Mouse (Mus musculus) CD8-positive naive resting alpha-beta T cell, adult 2 months (primary cell): ENCODE measurements around the gene Gm6993.

ENCODE experiments used
- DNase-seq, 2 experiments: peaks; one replicate each; pipeline ENCODE4 v3.0.0; 2022; ENCODE audit warnings: low read depth in 2 of 2, low spot score in 2 of 2

Gene Gm6993

DNA sequence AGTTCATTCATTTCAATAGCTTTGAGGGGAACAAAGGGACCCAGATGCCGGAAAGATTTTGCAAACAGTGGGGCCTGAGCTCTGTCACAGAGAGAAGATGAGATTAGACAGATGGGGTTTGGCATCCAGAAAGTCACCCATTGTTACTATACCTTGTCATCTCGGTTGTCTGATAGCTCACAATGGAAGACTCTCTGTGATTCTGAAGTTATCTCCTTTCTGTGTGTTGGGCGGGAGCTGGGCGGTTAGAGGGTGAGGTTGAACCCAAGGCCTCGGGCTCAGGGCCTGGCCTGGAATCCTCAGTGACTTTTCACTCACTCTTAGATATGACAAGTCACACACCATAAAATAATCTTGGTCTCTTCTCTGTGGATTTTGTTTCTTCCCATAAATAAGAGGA is 30.2 kb downstream of the Gm6993 start:
- DNase-seq, result no peak

DNA sequence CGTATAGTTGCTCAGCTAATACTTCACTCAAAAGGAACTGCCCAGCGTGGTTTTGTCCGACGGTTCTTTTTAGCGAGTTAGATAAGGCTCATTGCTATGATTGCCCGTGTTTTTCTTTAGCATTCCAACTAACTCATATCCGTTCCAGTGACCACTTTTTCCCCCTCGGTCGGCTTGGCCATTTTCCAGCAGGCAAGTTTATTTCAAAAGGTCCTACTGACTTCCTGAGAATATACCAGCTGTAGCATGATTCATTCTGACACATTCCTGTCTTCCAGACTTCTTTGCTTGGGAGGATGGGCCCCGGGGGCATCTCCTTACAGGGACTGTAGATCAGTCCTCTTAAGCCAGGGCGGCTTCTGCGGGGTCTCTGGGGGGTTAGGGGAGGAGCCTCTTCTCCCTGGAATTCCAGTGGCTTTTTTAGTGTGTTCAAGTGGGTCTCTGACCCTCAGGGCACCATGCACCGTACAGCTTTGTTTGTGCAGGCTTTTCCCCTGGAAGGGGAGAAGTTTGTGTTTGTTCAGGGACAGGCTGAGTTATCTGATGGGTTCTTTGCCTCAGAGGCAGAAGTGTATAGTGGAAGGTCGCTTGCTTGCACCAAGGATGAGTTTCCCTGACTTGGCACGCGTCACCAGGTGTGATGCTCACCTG is 30.9 kb downstream of the Gm6993 start:
- no peak for DNase-seq

DNA sequence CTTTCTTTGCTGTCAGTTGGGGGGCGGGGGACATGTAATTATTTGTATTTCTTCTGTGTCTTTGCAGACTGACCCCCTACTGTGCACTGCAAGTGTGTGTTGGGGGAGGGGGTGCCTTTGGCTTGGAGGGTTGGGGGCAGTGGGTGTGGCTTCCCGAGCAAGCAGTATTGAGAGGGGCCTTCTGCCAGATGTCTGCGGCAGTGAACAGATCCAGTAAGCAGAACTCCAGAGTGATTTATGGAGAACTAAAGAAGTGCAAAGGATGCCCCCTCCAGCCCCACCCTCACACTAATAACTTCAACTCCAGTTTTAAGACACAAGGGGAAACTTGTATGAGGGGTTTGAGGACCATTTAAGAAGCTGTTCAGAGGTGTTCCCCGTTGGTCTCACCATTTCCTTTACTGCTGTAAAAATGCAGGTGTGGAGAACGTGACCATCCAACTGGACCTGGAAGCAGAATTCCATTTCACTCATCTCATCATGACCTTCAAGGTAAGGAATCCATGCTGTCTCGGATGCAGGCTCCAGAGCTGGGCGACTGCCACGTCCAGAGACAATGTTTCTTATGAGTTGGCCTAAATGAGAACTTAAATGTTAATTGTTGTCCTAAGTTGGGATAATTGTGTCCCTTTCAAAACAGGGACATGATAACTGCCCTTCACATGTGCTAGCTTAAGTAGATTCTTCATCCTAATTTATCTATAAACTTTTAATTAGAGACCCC is 31.6 kb downstream of the Gm6993 start:
- DNase-seq, result no peak

DNA sequence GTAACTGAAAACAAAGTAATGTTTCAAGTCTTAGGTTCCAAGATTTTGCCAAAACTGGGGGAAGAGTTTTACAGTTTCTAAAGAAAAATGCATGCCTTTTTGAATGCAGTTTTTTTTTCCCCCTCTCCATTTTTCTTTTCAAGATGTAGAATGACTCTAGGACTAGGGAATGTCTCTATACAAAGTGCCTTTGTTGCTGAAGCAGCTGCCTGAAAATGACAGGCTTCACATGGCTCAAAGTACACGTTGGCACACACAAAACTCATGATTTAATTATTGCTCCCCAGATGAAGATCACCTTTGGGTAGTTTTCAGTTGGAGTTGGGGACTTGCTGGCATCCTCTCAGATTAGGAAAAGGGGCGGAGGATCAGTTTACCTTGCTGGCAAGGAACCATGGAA is 32.3 kb downstream of the Gm6993 start:
- no peak for DNase-seq

DNA sequence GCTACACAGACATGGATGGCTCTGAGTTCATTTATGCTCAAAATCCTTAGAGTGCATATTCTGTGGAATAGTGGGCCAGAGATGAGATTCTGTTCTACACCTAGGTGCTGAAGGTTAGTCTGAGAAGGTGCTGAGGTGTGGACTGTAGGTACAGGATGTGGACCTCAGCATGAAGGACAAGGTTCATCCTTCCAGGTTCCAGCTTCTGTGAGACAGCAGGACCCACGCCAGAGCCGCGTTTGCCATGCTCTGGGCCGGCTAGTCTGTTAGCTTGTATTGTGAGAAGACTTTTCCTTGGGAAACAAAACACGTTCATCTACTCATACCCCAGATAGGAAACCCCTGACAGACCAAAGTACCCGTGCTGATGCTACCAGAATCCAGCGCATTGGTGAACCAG is 33.1 kb downstream of the Gm6993 start:
- DNase-seq, result no peak

GRCm38 (mm10) chr12:31275411-31275810 is 34.8 kb downstream of the Gm6993 start:
- no peak for DNase-seq

GRCm38 (mm10) chr12:31278270-31278669 is 37.7 kb downstream of the Gm6993 start:
- DNase-seq, result no peak

DNA sequence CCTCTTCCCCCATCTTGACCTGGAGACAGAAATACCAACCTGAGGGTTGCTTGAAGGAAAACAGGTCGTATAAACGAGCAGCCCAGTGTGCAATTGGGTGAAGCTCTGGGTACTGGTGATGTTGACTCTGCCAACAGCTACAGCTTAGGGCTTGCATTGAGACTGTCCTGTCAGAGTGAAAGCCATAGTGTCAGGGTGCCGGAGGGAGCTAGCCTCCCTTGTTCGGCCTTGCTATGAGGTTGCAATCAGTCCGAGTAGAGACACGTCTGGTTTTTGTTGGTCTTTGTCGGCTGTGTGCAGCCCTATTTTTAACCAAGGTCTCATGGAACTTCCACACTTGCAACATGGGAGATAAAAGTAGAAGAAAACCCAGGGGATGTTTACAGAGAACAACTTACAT is 39.7 kb downstream of the Gm6993 start:
- DNase-seq, result no peak

DNA sequence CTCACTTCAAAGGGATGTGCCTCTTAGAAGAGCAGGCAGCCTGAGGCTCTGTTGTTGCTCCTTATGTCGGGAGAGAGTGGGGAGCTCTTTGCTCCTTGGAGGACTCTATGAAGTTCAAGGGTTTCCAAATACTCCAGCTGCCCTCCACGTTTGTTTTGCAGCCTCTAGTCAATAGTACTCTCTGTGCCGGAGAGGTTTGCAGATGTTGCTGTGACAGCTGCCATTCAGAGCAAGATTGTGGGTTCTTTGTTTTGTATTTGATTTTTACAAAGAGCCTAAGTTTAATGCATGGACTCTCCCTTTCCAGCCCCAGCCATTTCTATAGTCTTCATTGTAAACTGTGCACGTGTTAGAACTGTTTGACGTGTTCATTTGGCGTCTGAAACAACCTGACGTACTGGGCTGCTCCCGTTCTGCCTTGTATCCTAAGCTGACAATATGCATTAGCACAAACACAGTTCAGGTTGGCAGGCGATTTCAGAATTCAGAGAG is 40.6 kb downstream of the Gm6993 start:
- DNase-seq, result no peak

GRCm38 (mm10) chr12:31282241-31282640 is 41.7 kb downstream of the Gm6993 start:
- no peak for DNase-seq

DNA sequence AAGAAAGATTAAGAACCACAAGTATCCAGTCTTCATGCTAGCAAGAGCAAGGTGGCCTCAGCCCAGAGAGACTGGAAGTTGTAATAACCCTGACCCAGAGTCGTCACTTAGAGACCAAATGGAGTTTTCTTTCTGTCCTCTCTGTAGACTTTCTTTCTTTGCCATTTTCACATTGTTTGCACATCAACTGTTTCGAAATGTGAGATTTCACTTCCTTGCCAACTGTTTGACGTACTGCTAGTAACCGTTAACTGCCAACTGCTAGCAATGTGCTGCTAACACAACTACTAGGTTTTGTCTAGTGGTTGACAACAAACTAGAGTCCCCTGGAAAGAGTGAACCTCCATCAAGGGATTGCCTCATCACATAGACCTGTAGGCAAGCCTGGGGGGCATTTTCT is 42.6 kb downstream of the Gm6993 start:
- no peak for DNase-seq

DNA sequence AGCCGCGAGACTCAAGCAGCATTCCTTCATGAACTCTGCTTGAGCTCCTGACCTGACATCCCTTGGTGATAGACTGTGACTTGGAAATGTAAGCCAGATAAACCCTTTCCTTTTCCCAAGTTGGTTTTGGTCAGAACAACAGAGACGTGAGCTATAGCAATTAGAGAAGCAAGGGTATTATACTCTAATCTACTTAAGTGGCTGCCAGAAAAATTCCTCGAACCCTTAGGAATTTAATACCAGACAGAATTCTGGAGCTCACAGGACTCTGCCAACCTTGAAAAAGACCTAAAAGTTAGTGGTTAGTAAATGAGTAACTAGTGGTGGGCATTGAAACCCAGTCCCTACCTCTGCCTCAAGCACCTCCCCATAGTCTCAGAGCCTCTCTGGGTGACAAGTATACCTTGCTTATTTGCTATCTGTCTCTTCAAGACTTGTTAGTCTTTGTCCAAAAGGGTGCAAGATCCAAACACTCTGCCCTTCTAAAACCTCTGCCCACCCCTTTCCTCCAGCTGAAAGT is 43.1 kb downstream of the Gm6993 start:
- DNase-seq, result no peak

DNA sequence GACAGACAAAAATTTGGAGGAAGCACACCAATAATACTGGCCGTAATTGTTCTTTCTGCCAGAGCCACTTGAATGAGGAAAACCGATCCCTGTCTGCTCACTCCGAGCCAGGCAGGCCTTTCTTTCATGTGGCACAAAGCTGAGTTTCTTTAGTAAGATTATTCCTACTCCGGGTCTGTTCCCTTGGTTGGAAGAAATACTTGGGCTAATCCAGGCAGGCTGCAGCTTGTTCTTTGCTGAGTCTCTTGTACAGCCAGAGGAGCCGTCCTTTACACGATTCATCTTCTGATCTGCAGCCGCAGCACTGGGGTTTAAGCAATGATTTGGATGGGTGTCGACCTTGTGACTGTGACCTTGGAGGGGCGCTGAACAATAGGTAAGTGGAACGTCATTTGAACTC is 48.5 kb downstream of the Gm6993 start:
- no peak for DNase-seq
